Mouse (Mus musculus) brain, embryonic 18.5 days (tissue): Measurements from ENCODE around the gene Ten1.

Source experiments
- DNase-seq: peaks from one replicate; pipeline ENCODE4 v3.0.0-alpha.2; 2012; ENCODE audit warnings: low read depth, low spot score

Gene Ten1

DNA sequence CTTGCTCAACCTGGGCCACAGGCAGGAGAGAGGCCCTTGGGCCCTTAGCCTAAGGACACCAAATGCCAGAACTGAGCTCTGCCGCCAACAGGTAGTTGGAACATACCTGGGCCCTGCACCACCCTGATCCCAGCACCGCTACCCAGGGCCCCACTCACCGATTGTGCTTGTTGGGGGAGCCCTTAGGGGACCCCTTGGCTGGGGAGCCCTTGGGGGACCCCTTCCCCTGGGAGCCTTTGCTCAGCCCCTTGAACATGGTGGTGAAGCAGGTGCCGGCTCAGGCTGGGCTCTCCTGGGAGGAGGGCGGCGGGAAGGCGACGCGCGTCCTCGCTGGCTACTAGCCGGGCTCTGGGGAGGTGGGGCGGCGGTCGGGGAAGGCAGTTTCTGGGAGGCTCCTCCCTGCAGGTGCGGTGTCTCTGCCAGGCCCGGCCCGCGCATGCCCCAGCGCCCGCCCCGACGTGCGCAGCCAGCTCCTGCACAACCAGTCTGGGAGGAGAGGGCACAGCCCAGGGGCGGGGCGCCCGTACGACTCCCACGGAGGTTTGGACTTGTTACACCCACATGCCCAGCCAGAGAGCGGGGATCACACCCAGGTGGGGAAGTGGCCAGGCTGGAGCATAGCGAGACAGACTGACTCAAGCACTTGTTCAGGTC, 39.2 kb downstream of the Ten1 start, which contains the start of gene Evpl:
TSS of gene Evpl (minus strand) at position 336 of the 654 bp plus-strand sequence.
- no peak for DNase-seq

DNA sequence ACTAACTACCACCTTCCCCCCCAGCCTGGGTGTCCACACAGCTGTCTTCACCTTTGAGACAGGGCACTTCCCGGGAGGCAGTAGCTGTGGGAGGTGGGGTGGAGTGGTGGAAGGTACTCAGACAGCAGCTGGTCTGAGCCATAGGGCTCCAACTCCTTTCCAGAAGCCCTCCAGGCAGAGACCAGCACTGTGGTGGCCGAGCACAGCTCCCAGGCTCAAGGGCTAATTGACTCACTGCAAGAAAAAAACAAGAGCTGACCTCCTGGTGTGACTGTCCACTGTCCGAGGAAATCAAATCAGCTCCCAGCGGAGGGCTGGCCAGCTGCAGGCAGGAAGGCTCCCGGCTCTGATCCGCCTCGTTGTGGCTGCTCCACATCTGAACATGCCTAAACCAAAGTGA, 41.1 kb downstream of the Ten1 start:
- no peak for DNase-seq

DNA sequence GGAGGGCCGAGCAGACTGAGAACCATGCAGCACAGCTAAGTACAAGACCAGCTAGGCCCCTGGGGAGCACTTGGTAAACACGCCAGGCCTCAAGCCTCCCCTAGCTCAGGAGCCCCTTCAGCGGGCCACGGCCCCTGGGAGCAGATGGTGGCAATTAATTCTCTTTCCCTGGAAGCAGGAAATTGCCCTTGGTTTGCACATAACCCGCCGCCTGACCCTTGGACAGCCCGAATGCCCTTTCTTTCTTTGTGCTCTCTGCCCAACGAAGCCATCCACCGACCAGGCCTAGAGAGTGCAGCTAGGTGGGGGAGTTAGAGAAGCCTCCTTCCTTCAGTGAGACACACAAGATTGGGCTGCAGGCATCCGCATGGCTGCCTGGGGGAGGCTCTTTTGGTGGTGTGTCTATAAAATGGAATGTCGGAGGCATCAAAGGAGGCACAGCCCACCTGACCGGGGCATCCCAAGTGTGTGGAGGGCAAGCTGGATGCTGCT, 43.1 kb downstream of the Ten1 start:
- DNase-seq = no peak

DNA sequence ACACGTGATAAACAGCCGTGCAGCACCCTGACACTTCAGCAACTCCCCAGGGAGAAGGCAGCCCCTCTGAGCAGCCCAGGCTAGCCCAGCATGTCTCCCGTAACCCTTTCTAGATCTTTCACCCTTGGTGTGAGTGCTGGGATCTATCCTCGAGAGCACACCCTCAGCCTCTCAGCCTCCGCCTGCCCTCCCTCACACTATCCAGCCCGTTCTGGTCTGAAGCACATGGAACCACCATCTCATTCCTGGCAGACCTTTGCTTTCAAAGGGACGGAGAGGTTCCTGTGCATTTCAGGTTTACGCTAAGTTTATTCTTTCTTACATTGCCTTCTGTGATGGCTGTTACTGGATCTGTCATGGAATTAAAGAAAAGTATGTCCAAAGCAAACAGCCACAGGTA, 45.9 kb downstream of the Ten1 start:
- DNase-seq = no peak

DNA sequence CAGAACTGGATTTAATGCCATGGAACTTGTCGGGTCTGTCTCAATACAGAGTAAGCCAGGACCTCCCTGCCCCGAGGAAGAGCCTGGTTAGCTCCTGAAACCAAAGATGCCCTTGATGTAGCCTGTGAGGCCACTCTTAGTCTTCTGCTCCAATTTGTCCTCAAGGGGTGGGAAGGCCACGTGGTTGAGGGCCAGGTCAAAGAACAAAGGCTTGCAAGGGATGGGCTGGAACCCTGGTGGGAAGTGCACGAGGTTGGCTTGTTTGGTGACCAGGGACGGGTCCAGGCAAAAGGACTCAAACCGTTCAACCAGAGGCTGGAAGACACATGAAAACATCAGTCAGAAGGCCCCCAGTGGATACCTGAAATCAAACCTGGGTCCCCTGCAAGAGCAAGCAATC, 47.0 kb downstream of the Ten1 start:
- no peak for DNase-seq

DNA sequence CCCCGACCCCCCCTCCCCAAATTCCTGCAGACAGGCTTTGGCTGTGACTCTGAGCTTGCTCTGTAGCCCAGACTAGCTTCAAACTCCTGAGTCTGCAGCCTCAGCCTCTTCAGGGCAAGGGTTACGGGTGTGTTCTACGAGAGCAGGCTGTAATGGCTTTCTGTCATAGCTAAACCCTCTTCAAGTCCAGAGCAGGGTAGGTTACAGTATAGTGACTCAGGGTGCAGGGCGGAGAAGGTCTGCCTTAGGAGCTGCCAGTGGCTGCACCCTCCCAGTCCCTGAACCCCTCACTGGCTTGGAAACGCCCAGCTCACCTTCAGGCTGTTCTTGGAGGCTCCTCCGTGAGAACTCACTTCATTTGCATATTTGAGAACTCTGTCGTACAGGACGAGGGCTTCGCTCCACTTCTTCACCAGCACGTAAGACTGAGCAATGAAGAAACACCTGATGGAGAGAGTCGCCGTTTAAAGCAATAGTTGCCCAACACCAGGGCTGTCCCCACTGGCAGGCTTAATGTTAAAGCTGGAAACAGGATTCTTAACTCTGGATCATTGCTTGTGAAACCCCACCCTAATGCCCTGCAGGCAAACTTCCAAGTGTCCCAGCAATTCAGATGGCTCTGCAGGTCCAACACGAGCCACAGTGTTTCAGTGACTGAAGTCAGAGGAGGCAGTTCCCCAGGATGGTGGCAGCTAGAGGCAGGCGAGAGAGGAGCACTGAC, 49.0 kb downstream of the Ten1 start:
- DNase-seq = no peak

DNA sequence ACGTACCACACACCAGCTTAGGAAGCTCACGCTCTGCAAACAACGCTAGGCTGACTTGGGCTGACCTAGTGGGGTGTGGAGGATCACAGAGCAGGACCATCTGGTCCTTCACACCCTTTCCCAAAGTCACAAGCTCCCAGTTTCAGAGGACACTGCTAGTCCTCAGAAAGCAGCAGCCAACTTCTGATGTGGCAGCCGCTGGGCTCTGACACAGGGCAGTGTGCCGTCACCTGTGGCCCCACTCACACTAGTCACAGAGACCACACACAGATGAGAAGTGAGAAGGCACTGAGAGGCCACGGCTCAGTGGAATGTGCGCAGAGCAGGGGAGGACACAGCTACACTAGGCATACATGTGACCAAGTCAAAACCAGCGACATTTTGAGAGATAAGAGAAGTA, 52.2 kb downstream of the Ten1 start:
- DNase-seq = no peak

DNA sequence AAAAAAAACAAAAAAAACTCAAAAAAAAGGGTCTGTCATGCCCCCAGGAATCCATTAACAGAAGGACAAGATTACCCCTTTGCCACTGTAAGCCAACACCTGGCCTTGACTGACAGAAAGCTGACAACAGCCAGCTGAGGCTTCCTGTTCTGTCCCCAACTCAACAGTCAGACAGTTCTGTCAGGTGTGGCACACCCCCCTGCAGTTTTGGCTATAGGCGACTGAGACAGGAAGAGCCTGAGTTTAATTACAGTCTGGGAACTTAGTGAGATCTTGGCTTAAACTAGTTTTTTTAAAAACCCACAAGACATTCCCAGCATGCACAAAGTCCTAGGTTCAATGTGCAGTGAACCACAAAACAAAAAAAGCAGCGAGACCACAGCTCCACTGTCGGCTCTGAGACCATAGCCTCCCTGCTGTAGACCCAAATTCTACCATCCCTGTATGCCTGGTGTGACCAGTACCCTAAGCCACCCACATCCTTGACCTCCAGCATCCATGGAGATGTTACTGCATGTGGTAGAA, 54.5 kb downstream of the Ten1 start:
- DNase-seq = no peak

DNA sequence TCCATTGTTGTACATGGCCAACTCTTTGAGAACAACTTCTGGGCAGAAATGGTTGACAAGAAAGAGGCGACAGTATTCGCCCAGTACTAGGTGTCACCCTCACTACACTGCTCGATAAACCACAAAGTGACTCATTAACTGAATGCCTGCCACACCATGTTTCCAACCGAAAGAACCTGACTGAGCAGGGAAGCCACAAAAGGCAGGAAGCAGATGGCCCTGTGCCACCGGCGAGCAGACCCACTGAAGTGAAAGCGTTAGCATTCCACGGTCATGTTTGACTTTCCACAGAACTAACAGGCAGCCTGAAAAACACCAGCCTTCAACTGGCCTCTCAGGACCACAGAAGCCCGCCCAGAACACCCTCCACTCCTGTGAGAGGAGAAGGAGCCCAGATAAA, 56.0 kb downstream of the Ten1 start:
- DNase-seq = no peak

DNA sequence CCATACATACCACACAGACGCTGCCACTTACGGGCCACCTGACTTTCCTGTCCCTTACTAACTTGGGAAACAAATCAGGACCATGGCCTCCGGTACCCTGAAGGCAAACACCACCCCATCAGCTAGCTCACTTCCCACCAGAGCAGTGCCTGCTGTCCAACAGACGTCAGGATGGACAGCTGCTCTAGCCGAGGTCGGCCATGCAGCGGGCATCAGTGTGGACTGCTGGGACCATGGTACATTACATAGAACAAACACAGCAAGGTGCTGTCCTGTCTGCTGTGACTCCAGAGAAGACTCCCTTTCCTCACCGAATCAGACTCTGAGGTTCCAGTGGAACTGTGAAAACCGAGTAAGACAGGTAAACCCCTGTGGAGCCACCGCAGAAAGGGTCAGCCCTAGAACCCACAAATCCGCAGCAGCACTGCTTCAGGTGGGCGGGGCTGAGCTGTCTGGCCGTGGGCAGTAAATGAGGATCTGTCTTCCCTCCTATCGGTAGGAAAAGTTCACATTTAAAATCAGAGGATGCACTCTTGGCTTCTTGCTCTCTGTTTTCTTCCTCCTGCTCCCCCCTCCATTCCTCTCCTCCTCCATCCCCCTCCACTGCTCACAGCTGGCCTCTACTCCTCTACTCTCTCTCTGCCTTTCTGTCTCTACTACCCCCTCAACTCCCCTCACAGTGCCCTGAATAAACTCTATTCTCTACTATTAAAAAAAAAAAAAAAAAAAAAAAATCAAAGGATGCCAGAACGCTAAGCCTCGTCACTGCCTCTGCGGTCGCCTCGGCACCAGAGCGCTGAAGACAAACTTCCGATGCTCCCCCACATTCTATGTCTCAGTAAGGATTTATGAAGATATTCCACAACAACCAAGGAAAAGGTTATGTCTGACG, 56.7 kb downstream of the Ten1 start:
- DNase-seq = no peak

DNA sequence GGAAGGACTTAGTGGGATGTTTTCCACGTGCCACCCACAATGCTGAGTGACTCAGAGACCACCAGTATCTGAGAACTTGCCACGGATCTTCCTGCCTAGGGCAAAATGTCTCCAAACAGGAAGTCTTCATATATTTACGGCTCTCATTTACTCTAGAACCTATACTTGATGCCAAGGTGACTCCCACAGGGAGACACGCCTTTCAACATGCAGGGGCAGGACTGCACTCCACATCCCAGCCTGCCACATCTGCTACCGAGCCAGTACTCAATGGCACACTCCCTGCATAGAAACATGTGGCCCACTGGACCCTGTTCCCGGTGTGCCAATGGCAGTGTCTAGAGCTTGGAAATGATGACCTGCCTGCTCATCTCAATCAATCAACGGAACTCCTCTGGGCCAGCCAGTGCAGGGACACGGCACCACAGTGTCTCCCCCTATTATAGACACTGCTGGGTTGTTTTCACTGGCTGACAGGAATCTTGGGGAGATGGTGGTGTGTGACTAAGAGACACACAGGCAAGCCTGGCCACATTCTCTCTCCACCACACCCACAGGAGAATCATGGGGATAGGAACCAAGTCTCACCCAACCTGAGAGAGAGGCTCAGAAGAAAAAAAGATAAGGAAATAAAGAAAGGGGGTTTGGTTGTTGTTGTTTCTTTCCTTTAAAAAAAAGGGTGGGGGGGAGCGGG, 57.5 kb downstream of the Ten1 start:
- no peak for DNase-seq

DNA sequence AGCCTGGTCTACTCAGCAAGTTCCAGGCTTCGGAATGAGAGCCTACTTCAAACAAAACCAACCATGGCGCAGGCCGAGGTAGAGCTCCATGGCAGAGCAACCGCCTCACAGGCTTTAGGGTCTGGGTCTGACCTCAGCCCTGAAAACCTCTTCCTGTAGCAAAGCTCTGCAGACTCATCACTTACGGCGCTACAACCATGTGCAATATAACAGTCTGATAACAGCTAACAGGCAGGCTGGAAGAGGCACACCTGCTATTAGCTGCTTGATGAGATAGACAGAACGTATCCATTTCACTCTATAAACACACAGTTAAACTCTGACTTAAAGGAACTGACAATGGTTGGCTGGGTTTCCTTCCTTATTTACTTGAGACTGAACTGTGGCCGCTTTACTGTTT, 60.8 kb downstream of the Ten1 start:
- no peak for DNase-seq

DNA sequence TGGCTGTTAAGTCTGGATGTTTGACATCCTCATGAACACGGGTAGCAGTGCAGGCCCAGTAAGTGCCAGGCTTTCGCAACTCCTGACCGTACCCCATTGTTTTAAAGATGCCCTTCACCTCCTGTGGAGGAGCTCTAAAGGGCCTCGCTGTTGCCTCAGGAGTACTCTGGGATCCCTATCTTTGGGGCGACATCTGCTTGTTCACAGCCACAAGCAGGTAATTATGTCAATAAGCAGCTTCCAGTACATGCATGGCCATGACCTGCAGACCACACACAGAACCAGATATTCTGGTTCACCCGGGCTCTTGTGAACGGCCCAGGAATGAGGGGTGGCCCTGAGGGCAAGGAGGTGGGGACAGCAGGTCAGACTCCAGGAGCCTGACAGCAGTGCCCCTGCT, 61.6 kb downstream of the Ten1 start:
- DNase-seq = no peak
